Mouse (Mus musculus) small intestine, adult 2 months (tissue): ENCODE measurements around the gene Slc30a7.

Experiments
- CTCF ChIP-seq: fragments of 200-500 bp; IDR thresholded peaks from 2 replicates; pipeline ENCODE4 v1.5.1; 2012; ENCODE audit warnings: low read depth, mild to moderate bottlenecking, control low read depth, inconsistent platforms, low read length, moderate library complexity, mixed read lengths; ENCODE audit not compliant: insufficient replicate concordance, insufficient read length; ENCODE audit errors: extremely low read depth
- POLR2A ChIP-seq: fragments of 200-500 bp; IDR thresholded peaks from 2 replicates; pipeline ENCODE4 v1.6.1; 2012; ENCODE audit warnings: low read depth, mild to moderate bottlenecking, control low read depth, inconsistent platforms, low read length, moderate library complexity

DNA sequence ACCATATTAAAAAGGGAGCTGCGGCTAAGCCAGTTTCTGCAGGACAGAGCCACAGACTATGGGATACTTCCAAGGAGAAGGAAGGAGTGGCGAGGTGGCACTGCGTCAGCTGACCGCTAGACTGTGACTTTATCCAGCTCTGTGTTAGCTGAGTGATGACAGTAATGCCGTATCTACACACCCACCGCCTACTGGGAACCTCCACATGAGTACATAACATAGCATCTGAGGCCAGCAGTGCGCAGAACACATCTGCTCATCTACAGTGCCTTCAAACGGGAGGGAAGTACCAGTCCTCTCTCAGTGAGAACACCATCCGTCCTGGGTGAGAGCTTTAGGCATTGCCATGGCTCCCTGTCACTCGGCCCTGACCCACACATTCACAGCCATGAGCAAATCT, 32.2 kb downstream of the Slc30a7 start:
- no peak for TF ChIP-seq CTCF
- no peak for TF ChIP-seq POLR2A
